Mouse (Mus musculus) kidney, adult 2 months (tissue): ENCODE measurements around the gene Dpp6.

Source experiments
- CTCF ChIP-seq: fragments of 200-500 bp; conservative IDR thresholded peaks from 2 replicates; pipeline ENCODE4 v1.5.1; 2011; ENCODE audit warnings: low read depth, mild to moderate bottlenecking, control low read depth, low read length, moderate library complexity, mixed read lengths; ENCODE audit not compliant: insufficient read depth, insufficient read length
- POLR2A ChIP-seq: fragments of 200-500 bp; IDR thresholded peaks from one replicate; pipeline ENCODE4 v1.6.1; 2011; ENCODE audit warnings: low read depth, low read length, control low read depth

DNA sequence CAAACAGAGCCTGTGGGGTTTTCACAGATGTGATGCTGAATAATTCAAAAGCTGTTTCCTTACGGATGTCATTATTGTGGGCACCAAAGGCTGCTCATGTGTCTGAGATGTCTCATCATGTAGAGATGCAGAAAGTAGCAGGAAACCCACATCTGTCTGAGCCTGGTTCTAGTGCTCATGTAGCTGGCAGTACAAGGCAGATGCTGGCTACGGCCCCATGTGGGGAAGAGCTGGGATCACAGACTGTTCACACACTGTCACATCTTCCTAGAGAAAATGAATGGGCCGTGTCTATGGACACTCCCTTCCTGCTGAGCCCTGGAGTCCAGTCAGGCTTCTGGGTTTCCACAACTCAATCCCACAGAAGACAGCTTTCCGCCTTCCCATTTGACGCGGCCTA, 885.5 kb downstream of the Dpp6 start:
- TF ChIP-seq CTCF, result no peak
- TF ChIP-seq POLR2A, result no peak
